Mouse (Mus musculus): ENCODE results near the gene Glb1l.

- TF ChIP-seq POLR2A (IDR thresholded peaks at IDR 0.05; ENCODE audit: insufficient read length, low read depth) (no peak), E2F4 (IDR thresholded peaks at IDR 0.05; ENCODE audit: insufficient read depth) (no peak), MAX (IDR thresholded peaks at IDR 0.05; ENCODE audit: low read depth) (no peak)
Measured at GRCm38 (mm10) chr1:75223532-75223931, 12.9 kb upstream of the Glb1l start.
